Mouse (Mus musculus): ENCODE results near the gene Wdr44. TPM values are rescaled to one million over a fixed set of nuclear protein-coding genes. Genes with fewer than 3 reads are reported as not detected.

Gene Wdr44
- total and polyA plus RNA-seq, 3 experiments, result 2.1 to 9.3 (median 9.1) TPM

GRCm38 (mm10) chrX:23699023-23699422 lies 6.2 kb downstream of the Wdr44 start:
- H3K9ac ChIP-seq (ENCODE audit: low read depth, low read length), result no peak overlapping the region
- no peaks in the 10 kb centered on the region; the same call in 1 of the 2 replicates for H3K4me1 ChIP-seq (ENCODE audit: control insufficient read depth, insufficient read depth, low read length)
- no peaks in the 10 kb centered on the region for H3K79me2 ChIP-seq (replicated peaks; ENCODE audit: control insufficient read depth, insufficient read depth, low read length)
- H3K27ac ChIP-seq, result no peak overlapping the region
- no peaks in the 10 kb centered on the region for H3K36me3 ChIP-seq (ENCODE audit: control insufficient read depth, insufficient read depth, low read length)
- no peaks in the 10 kb centered on the region for H3K27me3 ChIP-seq (ENCODE audit: control insufficient read depth, insufficient read depth, low read length)
- H3K4me3 ChIP-seq, result no peak overlapping the region
- no peak for DNase-seq
- intact Hi-C loops (cut with DNase I), result no loop called here
- WGBS, result 100% methylated on average over 1 of the region's 1 CpGs
- TF ChIP-seq EP300 (IDR thresholded peaks at IDR 0.05; ENCODE audit: insufficient read depth, low read depth, low read length) (no peak), CTCF (IDR thresholded peaks at IDR 0.05) (no peak), POLR2A (IDR thresholded peaks at IDR 0.05; ENCODE audit: insufficient read depth, low read depth, low read length) (no peak)

GRCm38 (mm10) chrX:23717247-23717646 lies 24.4 kb downstream of the Wdr44 start:
- no peaks in the 10 kb centered on the region for H3K36me3 ChIP-seq (ENCODE audit: control insufficient read depth, insufficient read depth, low read length)
- no peak overlapping the region for H3K27ac ChIP-seq
- intact Hi-C loops (cut with DNase I), result no loop called here
- no peaks in the 10 kb centered on the region for H3K4me1 ChIP-seq (ENCODE audit: control insufficient read depth, insufficient read depth, low read length)
- DNase-seq, result no peak
- 28% methylated on average over 1 of the region's 1 CpGs for WGBS
- TF ChIP-seq POLR2A (IDR thresholded peaks at IDR 0.05; ENCODE audit: insufficient read depth, low read depth, low read length) (no peak), EP300 (IDR thresholded peaks at IDR 0.05; ENCODE audit: insufficient read depth, low read depth, low read length) (no peak), CTCF (IDR thresholded peaks at IDR 0.05) (no peak)
- no peaks in the 10 kb centered on the region for H3K79me2 ChIP-seq (replicated peaks; ENCODE audit: control insufficient read depth, insufficient read depth, low read length)
- H3K27me3 ChIP-seq (ENCODE audit: control insufficient read depth, insufficient read depth, low read length), result no peaks in the 10 kb centered on the region
- H3K4me3 ChIP-seq, result no peak overlapping the region
- no peak overlapping the region for H3K9ac ChIP-seq (ENCODE audit: low read depth, low read length)

GRCm38 (mm10) chrX:23727463-23727862 lies 34.6 kb downstream of the Wdr44 start:
- no peak overlapping the region for H3K9ac ChIP-seq (ENCODE audit: low read depth, low read length)
- no peaks in the 10 kb centered on the region for H3K79me2 ChIP-seq (replicated peaks; ENCODE audit: control insufficient read depth, insufficient read depth, low read length)
- no peak overlapping the region for H3K4me3 ChIP-seq
- intact Hi-C loops (cut with DNase I), result no loop called here
- no peak for TF ChIP-seq CTCF (IDR thresholded peaks at IDR 0.05)
- TF ChIP-seq POLR2A (IDR thresholded peaks at IDR 0.05; ENCODE audit: insufficient read depth, low read depth, low read length), result no peak
- no peak for TF ChIP-seq EP300 (IDR thresholded peaks at IDR 0.05; ENCODE audit: insufficient read depth, low read depth, low read length)
- 29% methylated on average over 1 of the region's 1 CpGs for WGBS
- H3K27me3 ChIP-seq (ENCODE audit: control insufficient read depth, insufficient read depth, low read length), result no peaks in the 10 kb centered on the region
- no peaks in the 10 kb centered on the region for H3K36me3 ChIP-seq (ENCODE audit: control insufficient read depth, insufficient read depth, low read length)
- DNase-seq, result no peak
- no peaks in the 10 kb centered on the region for H3K4me1 ChIP-seq (ENCODE audit: control insufficient read depth, insufficient read depth, low read length)
- H3K27ac ChIP-seq, result no peak overlapping the region

GRCm38 (mm10) chrX:23754671-23755070 lies 61.8 kb downstream of the Wdr44 start:
- Histone ChIP-seq H3K4me3 (no peak overlapping the region), H3K27me3 (ENCODE audit: control insufficient read depth, insufficient read depth, low read length) (no peaks in the 10 kb centered on the region), H3K36me3 (ENCODE audit: control insufficient read depth, insufficient read depth, low read length) (no peaks in the 10 kb centered on the region), H3K9ac (ENCODE audit: low read depth, low read length) (no peak overlapping the region), H3K79me2 (replicated peaks; ENCODE audit: control insufficient read depth, insufficient read depth, low read length) (no peaks in the 10 kb centered on the region), H3K4me1 (ENCODE audit: control insufficient read depth, insufficient read depth, low read length) (no peaks in the 10 kb centered on the region), H3K27ac (no peak overlapping the region)
- intact Hi-C loops (cut with DNase I), result loop anchor here (10.0 kb wide), 1 partner anchor 160 kb away; no protein-coding TSS in a partner anchor
- TF ChIP-seq POLR2A (IDR thresholded peaks at IDR 0.05; ENCODE audit: insufficient read depth, low read depth, low read length) (no peak), CTCF (IDR thresholded peaks at IDR 0.05) (no peak), EP300 (IDR thresholded peaks at IDR 0.05; ENCODE audit: insufficient read depth, low read depth, low read length) (no peak)
- WGBS, result 64% methylated on average over 1 of the region's 1 CpGs
- no peak for DNase-seq

- H3K4me3 ChIP-seq, result no peak overlapping the region
- H3K79me2 ChIP-seq (replicated peaks; ENCODE audit: control insufficient read depth, insufficient read depth, low read length), result no peaks in the 10 kb centered on the region
- H3K4me1 ChIP-seq (ENCODE audit: control insufficient read depth, insufficient read depth, low read length), result no peaks in the 10 kb centered on the region
- intact Hi-C loops (cut with DNase I), result loop anchor here (5.0 kb wide), 1 partner anchor 76 kb away; the partner anchor contains the start of gene Wdr44
- TF ChIP-seq EP300 (IDR thresholded peaks at IDR 0.05; ENCODE audit: insufficient read depth, low read depth, low read length) (no peak), CTCF (IDR thresholded peaks at IDR 0.05) (no peak), POLR2A (IDR thresholded peaks at IDR 0.05; ENCODE audit: insufficient read depth, low read depth, low read length) (no peak)
- 60% methylated on average over 1 of the region's 1 CpGs for WGBS
- no peak for DNase-seq
- no peak overlapping the region for H3K9ac ChIP-seq (ENCODE audit: low read depth, low read length)
- H3K36me3 ChIP-seq (ENCODE audit: control insufficient read depth, insufficient read depth, low read length), result no peaks in the 10 kb centered on the region
- no peaks in the 10 kb centered on the region for H3K27me3 ChIP-seq (ENCODE audit: control insufficient read depth, insufficient read depth, low read length)
- H3K27ac ChIP-seq, result no peak overlapping the region
These were observed 75.0 kb downstream of the Wdr44 start for GRCm38 (mm10) chrX:23767849-23768248.

- no peaks in the 10 kb centered on the region for H3K79me2 ChIP-seq (replicated peaks; ENCODE audit: control insufficient read depth, insufficient read depth, low read length)
- H3K27ac ChIP-seq, result no peak overlapping the region
- H3K27me3 ChIP-seq (ENCODE audit: control insufficient read depth, insufficient read depth, low read length), result no peaks in the 10 kb centered on the region
- no peak for DNase-seq
- TF ChIP-seq CTCF (IDR thresholded peaks at IDR 0.05) (no peak), EP300 (IDR thresholded peaks at IDR 0.05; ENCODE audit: insufficient read depth, low read depth, low read length) (no peak), POLR2A (IDR thresholded peaks at IDR 0.05; ENCODE audit: insufficient read depth, low read depth, low read length) (no peak)
- no peak overlapping the region for H3K9ac ChIP-seq (ENCODE audit: low read depth, low read length)
- no peak overlapping the region for H3K4me3 ChIP-seq
- no peaks in the 10 kb centered on the region for H3K4me1 ChIP-seq (ENCODE audit: control insufficient read depth, insufficient read depth, low read length)
- WGBS, result 95% methylated on average over 3 of the region's 3 CpGs
- intact Hi-C loops (cut with DNase I), result no loop called here
- no peaks in the 10 kb centered on the region for H3K36me3 ChIP-seq (ENCODE audit: control insufficient read depth, insufficient read depth, low read length)
These were observed 114.3 kb downstream of the Wdr44 start for GRCm38 (mm10) chrX:23807125-23807524.

Data from heart, adult 2 months (tissue).